Mouse (Mus musculus): ENCODE results near the gene Krt80. TPM values are rescaled to one million over a fixed set of nuclear protein-coding genes. Genes with fewer than 3 reads are reported as not detected.

Gene Krt80
- polyA plus RNA-seq, 1 experiment, result 0.63 TPM

DNA sequence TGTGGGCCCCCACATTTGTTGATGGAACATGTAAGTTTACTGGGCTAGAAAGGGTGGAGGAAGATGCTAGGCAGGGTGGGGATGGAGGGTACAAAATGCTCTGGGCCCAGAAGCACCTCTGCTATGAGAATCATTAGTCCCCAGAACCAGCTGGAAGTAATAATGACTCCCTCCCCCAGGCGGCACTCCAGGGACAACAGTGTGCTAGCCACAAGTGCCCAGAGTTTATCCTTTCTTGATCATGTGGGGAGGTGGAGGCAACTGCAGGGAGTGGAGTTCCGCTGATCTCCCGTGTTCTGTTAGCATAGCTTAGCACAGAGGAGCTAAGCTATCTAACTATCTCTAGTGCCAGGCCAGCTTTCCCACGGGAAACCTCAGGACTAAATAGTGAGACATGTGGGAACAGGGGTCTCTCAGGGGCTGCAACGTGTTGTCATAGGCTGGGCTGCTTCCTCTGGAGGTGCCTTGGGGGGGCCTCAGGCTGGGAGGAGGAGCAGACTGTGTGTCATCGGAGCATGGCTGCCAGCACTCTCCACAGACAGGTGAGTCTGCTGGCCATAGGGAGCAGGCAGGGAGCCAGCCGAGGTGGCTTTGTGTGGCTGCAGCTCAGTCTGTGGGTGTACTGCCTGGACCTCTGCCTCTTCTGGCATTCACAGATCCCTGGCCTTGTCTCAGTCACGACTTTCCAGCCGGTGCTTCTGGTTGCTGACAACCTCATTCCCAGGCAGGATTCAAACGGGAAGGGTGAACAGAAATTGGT is 17.1 kb downstream of the Krt80 start:
- H3K4me1 ChIP-seq, result peaks cover 24% of the 10 kb centered on the region
- TF ChIP-seq FLI1 (IDR thresholded peaks at IDR 0.05; ENCODE audit: low read length) (no peak), GATA1 (IDR thresholded peaks at IDR 0.05; ENCODE audit: borderline replicate concordance, low read length) (no peak)
- no peak overlapping the region for H3K4me3 ChIP-seq (replicated peaks)
- H3K36me3 ChIP-seq (replicated peaks; ENCODE audit: low read length), result no peaks in the 10 kb centered on the region
- no peaks in the 10 kb centered on the region for H3K9me3 ChIP-seq
- H3K27me3 ChIP-seq (replicated peaks), result peaks cover 67% of the 10 kb centered on the region

DNA sequence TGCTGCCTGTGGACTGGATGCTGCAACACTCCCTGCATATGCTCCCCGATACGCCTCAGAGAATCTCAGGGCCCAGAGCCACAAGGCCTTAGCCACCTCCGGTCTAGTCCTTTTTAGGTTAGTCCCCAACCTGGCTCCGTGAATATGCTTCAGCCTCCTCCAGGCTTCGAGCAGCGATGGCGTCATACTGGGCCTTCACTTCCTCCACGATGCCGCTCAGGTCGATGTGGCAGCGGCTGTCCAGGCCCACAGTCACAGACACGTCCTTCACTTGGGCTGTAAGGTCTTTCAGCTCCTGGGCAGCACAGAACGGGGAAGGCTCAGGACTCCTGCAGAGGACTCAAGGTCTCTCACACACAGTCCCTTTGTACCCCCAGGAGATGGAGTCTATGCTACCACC is 17.9 kb downstream of the Krt80 start:
- Histone ChIP-seq H3K4me3 (replicated peaks) (no peak overlapping the region), H3K36me3 (replicated peaks; ENCODE audit: low read length) (no peaks in the 10 kb centered on the region), H3K27me3 (replicated peaks) (peaks cover 61% of the 10 kb centered on the region), H3K4me1 (peaks cover 24% of the 10 kb centered on the region), H3K9me3 (no peaks in the 10 kb centered on the region)
- TF ChIP-seq FLI1 (IDR thresholded peaks at IDR 0.05; ENCODE audit: low read length) (no peak), GATA1 (IDR thresholded peaks at IDR 0.05; ENCODE audit: borderline replicate concordance, low read length) (no peak)

DNA sequence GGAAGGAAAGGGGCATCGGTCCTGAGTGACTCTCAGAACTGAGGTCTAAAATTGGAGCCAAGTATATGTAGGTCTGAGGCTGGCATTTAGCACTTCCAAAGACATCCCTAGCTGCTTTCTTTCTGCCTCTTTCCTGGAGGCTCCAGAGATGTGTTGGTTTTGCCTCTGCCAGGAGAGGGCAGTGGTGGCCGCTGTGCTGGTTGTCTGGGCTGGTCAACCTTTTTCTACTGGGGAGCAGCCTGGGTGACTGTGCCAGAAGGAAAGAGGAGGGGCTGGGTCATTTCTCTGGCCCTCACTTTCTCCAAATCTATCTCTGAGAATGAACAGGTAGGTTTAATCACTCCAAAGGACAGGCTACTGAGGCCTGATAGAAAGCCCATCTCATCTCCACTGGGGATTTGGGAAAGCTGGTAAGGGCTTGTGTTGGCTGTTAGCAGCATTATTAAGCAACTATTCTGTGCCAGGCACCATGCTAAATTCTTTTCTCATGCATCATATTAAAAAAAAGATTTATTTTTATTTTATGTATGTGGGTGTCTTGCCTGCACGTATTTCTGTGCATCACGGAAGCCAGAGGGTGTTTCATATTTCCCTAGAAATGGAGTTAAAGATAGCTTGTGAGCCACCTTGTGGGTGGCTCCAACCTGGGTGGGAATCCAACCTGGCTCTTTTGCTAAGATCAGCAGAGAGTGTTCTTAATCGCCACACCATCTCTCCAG is 28.0 kb downstream of the Krt80 start:
- H3K36me3 ChIP-seq (replicated peaks; ENCODE audit: low read length), result no peaks in the 10 kb centered on the region
- H3K4me1 ChIP-seq, result peaks cover 52% of the 10 kb centered on the region
- TF ChIP-seq GATA1 (IDR thresholded peaks at IDR 0.05; ENCODE audit: borderline replicate concordance, low read length) (no peak), FLI1 (IDR thresholded peaks at IDR 0.05; ENCODE audit: low read length) (no peak)
- H3K27me3 ChIP-seq (replicated peaks), result peaks cover 40% of the 10 kb centered on the region
- H3K4me3 ChIP-seq (replicated peaks), result no peak overlapping the region
- H3K9me3 ChIP-seq, result no peaks in the 10 kb centered on the region

DNA sequence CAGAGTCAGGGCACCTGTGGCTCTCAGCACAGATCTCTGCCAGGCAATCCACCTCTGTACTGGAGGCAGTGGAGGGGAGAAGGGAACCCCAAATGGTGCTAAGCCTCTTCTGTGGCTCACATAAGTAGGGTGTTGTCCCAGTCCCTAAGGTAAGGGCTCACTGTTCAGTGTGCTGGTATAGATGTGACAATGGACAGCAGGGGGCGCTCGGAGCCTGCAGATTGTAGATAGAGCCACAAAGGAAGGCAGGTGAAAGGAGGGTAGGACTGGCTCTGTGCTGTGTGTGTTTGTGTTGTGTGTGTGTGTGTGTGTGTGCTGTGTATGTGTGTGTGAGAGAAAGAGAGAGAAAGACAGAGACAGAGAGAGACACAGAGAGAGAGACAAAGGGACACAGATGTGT is 30.4 kb downstream of the Krt80 start:
- Histone ChIP-seq H3K36me3 (replicated peaks; ENCODE audit: low read length) (no peaks in the 10 kb centered on the region), H3K27me3 (replicated peaks) (peaks cover 40% of the 10 kb centered on the region), H3K4me1 (peaks cover 74% of the 10 kb centered on the region), H3K9me3 (no peaks in the 10 kb centered on the region), H3K4me3 (replicated peaks) (no peak overlapping the region)
- no peak for TF ChIP-seq FLI1 (IDR thresholded peaks at IDR 0.05; ENCODE audit: low read length)
- no peak for TF ChIP-seq GATA1 (IDR thresholded peaks at IDR 0.05; ENCODE audit: borderline replicate concordance, low read length)

DNA sequence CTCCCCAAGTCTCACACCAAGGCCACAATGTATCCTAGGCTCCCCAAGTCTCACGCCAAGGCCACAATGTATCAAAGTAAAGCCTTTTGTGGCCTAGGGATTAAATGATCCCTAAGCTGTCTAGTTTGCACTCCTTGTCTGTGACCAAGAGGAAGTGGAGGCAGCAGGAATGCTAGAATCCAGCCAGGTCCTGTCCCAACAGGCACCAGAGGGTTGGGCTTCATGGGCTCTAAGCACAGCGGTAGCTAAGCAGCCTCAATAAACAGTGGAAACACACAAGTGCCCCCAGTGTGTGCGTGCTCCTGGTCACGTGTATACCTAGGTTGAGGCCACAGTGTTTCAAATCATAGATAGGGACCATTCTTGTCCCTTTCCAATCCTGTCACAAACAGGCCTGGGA is 31.6 kb downstream of the Krt80 start:
- peaks cover 86% of the 10 kb centered on the region for H3K4me1 ChIP-seq
- peaks cover 40% of the 10 kb centered on the region for H3K27me3 ChIP-seq (replicated peaks)
- TF ChIP-seq FLI1 (IDR thresholded peaks at IDR 0.05; ENCODE audit: low read length), result no peak
- TF ChIP-seq GATA1 (IDR thresholded peaks at IDR 0.05; ENCODE audit: borderline replicate concordance, low read length), result no peak
- no peak overlapping the region for H3K4me3 ChIP-seq (replicated peaks)
- no peaks in the 10 kb centered on the region for H3K36me3 ChIP-seq (replicated peaks; ENCODE audit: low read length)
- H3K9me3 ChIP-seq, result no peaks in the 10 kb centered on the region

DNA sequence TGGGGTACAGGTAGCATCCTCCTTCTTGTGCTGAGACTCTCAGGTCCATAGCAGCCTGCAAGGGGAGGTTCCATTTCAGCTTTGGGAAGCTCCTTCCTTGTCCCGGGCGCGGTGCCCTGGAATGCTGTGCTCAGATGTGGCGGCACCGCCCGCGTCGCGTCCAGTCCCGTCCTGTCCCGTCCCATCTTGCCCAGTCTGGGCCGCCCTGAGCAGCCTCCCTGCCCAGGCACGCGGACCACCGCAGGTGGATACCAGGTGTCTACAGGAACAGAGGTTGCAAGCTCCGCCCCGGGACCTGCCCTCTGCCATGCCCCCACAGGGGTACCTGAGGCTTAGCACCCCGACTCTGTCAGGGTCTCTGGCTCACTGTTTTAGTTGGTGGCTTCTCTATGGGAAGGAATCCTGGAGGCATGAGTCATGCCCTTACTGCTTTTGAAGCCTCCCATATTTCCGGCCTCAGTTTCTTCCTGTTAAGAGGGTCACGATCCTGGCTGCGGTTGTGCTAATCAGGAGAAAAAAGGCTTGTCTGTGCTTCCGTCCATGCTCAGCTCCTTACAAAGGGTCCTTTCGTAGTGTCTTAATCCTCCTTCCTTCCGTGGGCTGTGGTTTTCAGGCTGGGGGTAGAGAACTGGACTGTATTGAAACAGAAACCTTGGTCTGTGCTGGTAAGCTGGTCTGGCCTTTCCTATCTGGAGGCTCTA is 33.3 kb downstream of the Krt80 start:
- no peaks in the 10 kb centered on the region for H3K9me3 ChIP-seq
- TF ChIP-seq FLI1 (IDR thresholded peaks at IDR 0.05; ENCODE audit: low read length), result peak; percentile 91
- TF ChIP-seq GATA1 (IDR thresholded peaks at IDR 0.05; ENCODE audit: borderline replicate concordance, low read length), result peak; percentile 66; the same call in 1 of the 3 replicates
- peaks cover 48% of the 10 kb centered on the region for H3K27me3 ChIP-seq (replicated peaks)
- peak overlapping the region; percentile 88 for H3K4me3 ChIP-seq (replicated peaks)
- H3K36me3 ChIP-seq (replicated peaks; ENCODE audit: low read length), result no peaks in the 10 kb centered on the region
- H3K4me1 ChIP-seq, result peaks cover 95% of the 10 kb centered on the region

DNA sequence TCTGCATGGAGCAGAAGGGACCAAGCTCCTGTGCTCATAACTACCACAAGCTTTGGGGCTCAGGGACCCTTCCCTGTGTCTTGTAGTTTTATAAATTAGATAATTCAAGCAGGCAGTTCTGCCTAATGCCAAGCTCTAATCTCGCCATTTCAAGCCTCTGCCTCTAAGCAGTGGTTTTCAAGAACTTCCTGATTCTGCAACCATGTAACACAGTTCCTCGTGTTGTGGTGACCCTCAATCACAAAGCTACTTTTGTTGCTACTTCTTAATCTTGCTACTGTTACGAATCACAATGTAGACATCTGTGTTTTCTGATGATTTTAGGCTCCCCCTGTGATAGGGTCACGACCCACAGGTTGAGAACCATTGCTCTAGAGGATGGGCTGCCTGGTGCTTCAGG is 36.3 kb downstream of the Krt80 start:
- no peaks in the 10 kb centered on the region for H3K9me3 ChIP-seq
- H3K4me3 ChIP-seq (replicated peaks), result no peak overlapping the region
- no peaks in the 10 kb centered on the region for H3K36me3 ChIP-seq (replicated peaks; ENCODE audit: low read length)
- H3K27me3 ChIP-seq (replicated peaks), result peaks cover 65% of the 10 kb centered on the region
- peaks cover 81% of the 10 kb centered on the region for H3K4me1 ChIP-seq
- no peak for TF ChIP-seq FLI1 (IDR thresholded peaks at IDR 0.05; ENCODE audit: low read length)
- TF ChIP-seq GATA1 (IDR thresholded peaks at IDR 0.05; ENCODE audit: borderline replicate concordance, low read length), result no peak

DNA sequence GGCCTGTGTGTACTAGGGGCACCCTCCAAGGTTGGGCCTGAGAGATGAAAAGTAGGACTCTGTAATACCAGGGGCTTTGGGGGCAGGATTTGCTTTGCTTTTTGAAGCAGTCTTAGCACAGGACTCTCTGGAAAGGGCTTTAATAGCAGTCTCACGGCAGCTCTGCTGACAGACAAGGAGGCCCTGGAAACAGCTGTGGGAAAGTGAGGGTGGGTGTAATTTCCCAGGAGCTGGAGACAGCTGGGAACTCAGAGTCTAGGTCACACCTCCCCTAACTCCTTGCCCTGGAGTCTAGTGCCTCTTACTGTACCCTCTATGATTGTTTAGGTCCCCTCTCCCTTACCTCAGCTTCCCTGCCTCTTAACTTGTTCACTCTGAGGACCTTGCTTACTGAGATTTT is 36.8 kb downstream of the Krt80 start:
- Histone ChIP-seq H3K9me3 (no peaks in the 10 kb centered on the region), H3K36me3 (replicated peaks; ENCODE audit: low read length) (no peaks in the 10 kb centered on the region), H3K4me3 (replicated peaks) (no peak overlapping the region), H3K27me3 (replicated peaks) (peaks cover 70% of the 10 kb centered on the region), H3K4me1 (peaks cover 81% of the 10 kb centered on the region)
- TF ChIP-seq FLI1 (IDR thresholded peaks at IDR 0.05; ENCODE audit: low read length), result no peak
- TF ChIP-seq GATA1 (IDR thresholded peaks at IDR 0.05; ENCODE audit: borderline replicate concordance, low read length), result no peak

DNA sequence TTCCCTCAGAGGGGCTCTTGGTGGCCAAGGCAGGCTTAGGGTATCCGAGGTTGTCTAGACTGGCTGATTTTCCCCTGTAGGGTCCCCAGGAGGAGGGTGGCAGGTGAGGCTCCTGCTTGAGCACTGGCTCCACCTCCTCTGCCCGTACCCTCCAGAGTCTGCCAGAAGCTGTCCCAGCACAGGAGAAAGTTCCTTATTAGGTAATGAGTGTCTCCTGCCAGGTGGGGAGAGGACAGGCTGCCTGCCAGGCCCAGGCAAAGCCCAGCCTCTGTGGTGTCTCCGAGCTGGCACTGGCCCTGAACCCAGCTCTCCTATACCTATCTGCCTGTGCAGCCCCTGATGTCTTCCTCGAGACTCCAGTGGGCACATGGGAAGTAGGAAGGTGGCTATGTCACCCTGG is 37.6 kb downstream of the Krt80 start:
- Histone ChIP-seq H3K27me3 (replicated peaks) (peaks cover 75% of the 10 kb centered on the region), H3K36me3 (replicated peaks; ENCODE audit: low read length) (no peaks in the 10 kb centered on the region), H3K4me1 (peaks cover 81% of the 10 kb centered on the region), H3K9me3 (no peaks in the 10 kb centered on the region), H3K4me3 (replicated peaks) (peak overlapping the region; percentile 25)
- TF ChIP-seq GATA1 (IDR thresholded peaks at IDR 0.05; ENCODE audit: borderline replicate concordance, low read length), result no peak
- TF ChIP-seq FLI1 (IDR thresholded peaks at IDR 0.05; ENCODE audit: low read length), result no peak

DNA sequence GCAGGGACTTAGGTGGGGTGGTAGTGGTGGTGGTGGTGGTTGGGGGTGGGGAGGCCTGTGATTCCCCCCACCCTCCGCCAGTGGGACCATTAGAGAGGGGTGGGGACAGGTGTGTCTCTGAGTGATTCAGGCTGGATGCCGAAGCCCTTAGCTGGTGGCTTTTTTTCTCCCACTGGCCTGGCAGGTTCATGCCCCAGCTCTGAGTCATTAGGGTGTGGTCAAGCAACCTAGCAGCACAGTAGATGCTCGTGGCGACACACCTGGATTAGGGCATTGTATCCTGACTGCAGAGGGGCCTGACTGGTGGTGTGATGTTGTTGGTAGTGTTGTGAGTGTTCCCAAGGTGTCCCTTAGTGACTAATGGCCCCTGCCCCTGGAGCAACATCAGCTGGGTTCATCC is 38.9 kb downstream of the Krt80 start:
- Histone ChIP-seq H3K4me1 (peaks cover 81% of the 10 kb centered on the region), H3K9me3 (no peaks in the 10 kb centered on the region), H3K27me3 (replicated peaks) (peaks cover 76% of the 10 kb centered on the region), H3K4me3 (replicated peaks) (no peak overlapping the region), H3K36me3 (replicated peaks; ENCODE audit: low read length) (no peaks in the 10 kb centered on the region)
- TF ChIP-seq GATA1 (IDR thresholded peaks at IDR 0.05; ENCODE audit: borderline replicate concordance, low read length) (no peak), FLI1 (IDR thresholded peaks at IDR 0.05; ENCODE audit: low read length) (no peak)

Measured in megakaryocyte, embryonic 14.5 days (primary cell).